Mouse (Mus musculus): ENCODE data around the gene Efemp2. TPM values are rescaled to one million over a fixed set of nuclear protein-coding genes. Genes with fewer than 3 reads are reported as not detected.

Efemp2 gene
- polyA plus RNA-seq, 1 experiment = 103 TPM

- H3K4me1 ChIP-seq (ENCODE audit: control insufficient read depth, insufficient read depth, low read length) = no peaks in the 10 kb centered on the region
- peak overlapping the region; percentile 58 for H3K4me3 ChIP-seq (replicated peaks; ENCODE audit: extremely low read depth, low read depth, low read length)
- TF ChIP-seq CTCF (IDR thresholded peaks at IDR 0.05; ENCODE audit: insufficient read depth, low read length) (peak; percentile 94), POLR2A (IDR thresholded peaks at IDR 0.05; ENCODE audit: borderline replicate concordance, extremely low read depth, low read depth, low read length) (no peak)
- whole genome bisulfite sequencing = 8% methylated on average over 20 of the region's 20 CpGs
- peak; percentile 98 for DNase-seq
Observed at GRCm38 (mm10) chr19:5529325-5530137, 55.8 kb downstream of the Efemp2 start.

- 55% methylated on average over 7 of the region's 7 CpGs for WGBS
Observed at GRCm38 (mm10) chr19:5530138-5530524, 56.4 kb downstream of the Efemp2 start.

More at GRCm38 (mm10) chr19:5530138-5530524, 56.4 kb downstream of the Efemp2 start:
- H3K4me1 ChIP-seq (ENCODE audit: control insufficient read depth, insufficient read depth, low read length) = no peaks in the 10 kb centered on the region
- TF ChIP-seq CTCF (IDR thresholded peaks at IDR 0.05; ENCODE audit: insufficient read depth, low read length) = no peak
- no peak for TF ChIP-seq POLR2A (IDR thresholded peaks at IDR 0.05; ENCODE audit: borderline replicate concordance, extremely low read depth, low read depth, low read length)
- DNase-seq = no peak
- H3K4me3 ChIP-seq (replicated peaks; ENCODE audit: extremely low read depth, low read depth, low read length) = no peak overlapping the region

Other genes starting within 250 kb of the Efemp2 start
- 37.2 and 40.6 TPM in 2 replicates for gene Pacs1, start 200.8 kb upstream of the Efemp2 start, polyA plus RNA-seq (2012; rRNA removed)
- 121 and 132 TPM in 2 replicates for gene Sf3b2, start 178.5 kb upstream of the Efemp2 start, polyA plus RNA-seq (2012; rRNA removed)
- gene Gal3st3, start 175.6 kb upstream of the Efemp2 start, polyA plus RNA-seq (2012; rRNA removed) = 1.9 and 2.3 TPM in 2 replicates
- not detected in 2 replicates for gene Catsper1, start 138.2 kb upstream of the Efemp2 start, polyA plus RNA-seq (2012; rRNA removed)
- gene Cst6, start 124.4 kb upstream of the Efemp2 start, polyA plus RNA-seq (2012; rRNA removed) = 1.9 and 32.5 TPM in 2 replicates
- gene Eif1ad, start 107.2 kb upstream of the Efemp2 start, polyA plus RNA-seq (2012; rRNA removed) = 15.5 and 21.4 TPM in 2 replicates
- gene Banf1, start 106.8 kb upstream of the Efemp2 start, polyA plus RNA-seq (2012; rRNA removed) = 68.1 and 94.3 TPM in 2 replicates
- 15.6 and 35.7 TPM in 2 replicates for gene Sart1, start 85.3 kb upstream of the Efemp2 start, polyA plus RNA-seq (2012; rRNA removed)
- gene Tsga10ip, start 71.4 kb upstream of the Efemp2 start, polyA plus RNA-seq (2012; rRNA removed) = not detected in 2 replicates
- 151 and 176 TPM in 2 replicates for gene Drap1, start 49.0 kb upstream of the Efemp2 start, polyA plus RNA-seq (2012; rRNA removed)
- gene AI837181, start 48.8 kb upstream of the Efemp2 start, polyA plus RNA-seq (2012; rRNA removed) = 85.2 and 86.7 TPM in 2 replicates
- gene Fosl1, start 26.4 kb upstream of the Efemp2 start, polyA plus RNA-seq (2012; rRNA removed) = 0.34 and 0.36 TPM in 2 replicates
- 15.8 and 17.0 TPM in 2 replicates for gene Ccdc85b, start 16.1 kb upstream of the Efemp2 start, polyA plus RNA-seq (2012; rRNA removed)
- gene Fibp, start 13.3 kb upstream of the Efemp2 start, polyA plus RNA-seq (2012; rRNA removed) = 129 and 144 TPM in 2 replicates
- gene Ctsw, start 5.4 kb upstream of the Efemp2 start, polyA plus RNA-seq (2012; rRNA removed) = 4.9 and 5.7 TPM in 2 replicates
- gene Mus81, start 14.4 kb downstream of the Efemp2 start, polyA plus RNA-seq (2012; rRNA removed) = 50.3 and 53.0 TPM in 2 replicates
- 439 and 568 TPM in 2 replicates for gene Cfl1, start 16.5 kb downstream of the Efemp2 start, polyA plus RNA-seq (2012; rRNA removed)
- gene 1700020D05Rik, start 29.8 kb downstream of the Efemp2 start, polyA plus RNA-seq (2012; rRNA removed) = 1.1 and 1.2 TPM in 2 replicates
- 8.8 and 15.6 TPM in 2 replicates for gene Snx32, start 36.6 kb downstream of the Efemp2 start, polyA plus RNA-seq (2012; rRNA removed)
- gene Ovol1, start 86.7 kb downstream of the Efemp2 start, polyA plus RNA-seq (2012; rRNA removed) = 2.3 and 11.2 TPM in 2 replicates
- 14.5 and 15.3 TPM in 2 replicates for gene Ap5b1, start 94.1 kb downstream of the Efemp2 start, polyA plus RNA-seq (2012; rRNA removed)
- gene Rnaseh2c, start 127.9 kb downstream of the Efemp2 start, polyA plus RNA-seq (2012; rRNA removed) = 38.6 and 47.6 TPM in 2 replicates
- 72.5 and 75.7 TPM in 2 replicates for gene Kat5, start 136.3 kb downstream of the Efemp2 start, polyA plus RNA-seq (2012; rRNA removed)
- 118 and 120 TPM in 2 replicates for gene Rela, start 163.5 kb downstream of the Efemp2 start, polyA plus RNA-seq (2012; rRNA removed)
- gene Sipa1, start 189.8 kb downstream of the Efemp2 start, polyA plus RNA-seq (2012; rRNA removed) = 163 and 214 TPM in 2 replicates
- 141 and 162 TPM in 2 replicates for gene Map3k11, start 214.8 kb downstream of the Efemp2 start, polyA plus RNA-seq (2012; rRNA removed)
- gene Pcnx3, start 215.0 kb downstream of the Efemp2 start, polyA plus RNA-seq (2012; rRNA removed) = 156 and 166 TPM in 2 replicates
- gene Kcnk7, start 230.4 kb downstream of the Efemp2 start, polyA plus RNA-seq (2012; rRNA removed) = 2.0 and 4.6 TPM in 2 replicates